Mouse (Mus musculus) cerebellum, postnatal 10 days (tissue): ENCODE results near the gene Gm20388.
A peak's percentile ranks its signal among the peaks of the same experiment; 100 is the strongest.

Experiments used
- DNase-seq, 2 experiments: peaks; one replicate each; pipeline ENCODE4 v3.0.0; 2021; ENCODE audit warnings: mixed read lengths in 2 of 2

Gm20388 gene

DNA sequence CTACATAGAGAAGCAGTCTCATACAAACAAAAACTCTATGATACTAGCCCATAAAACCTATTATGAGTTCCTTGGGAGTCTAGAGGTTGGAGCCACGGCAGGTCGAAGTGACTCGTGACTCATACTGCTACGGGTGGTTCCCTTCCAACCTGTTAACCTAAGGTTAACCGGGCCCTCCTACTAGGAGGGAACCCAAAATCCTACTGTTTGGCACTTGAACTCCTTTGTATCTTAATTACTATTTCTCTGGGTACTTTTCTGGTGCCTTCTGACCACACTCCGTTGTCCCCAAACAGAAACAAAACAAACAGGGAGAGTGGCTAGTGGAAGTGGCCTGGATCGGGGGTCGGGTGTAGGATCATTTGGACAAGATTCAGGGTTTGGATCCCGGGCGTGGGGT is 3301.2 kb downstream of the Gm20388 start:
- no peak for DNase-seq

GRCm38 (mm10) chr8:123212321-123213117 is 3301.9 kb downstream of the Gm20388 start, which contains the start of the genes Chmp1a and Spata33:
Gene Chmp1a, minus strand, starts transcription at chr8:123212763.
Gene Spata33, plus strand, starts transcription at chr8:123212832.
- DNase-seq: peak; percentile 96

DNA sequence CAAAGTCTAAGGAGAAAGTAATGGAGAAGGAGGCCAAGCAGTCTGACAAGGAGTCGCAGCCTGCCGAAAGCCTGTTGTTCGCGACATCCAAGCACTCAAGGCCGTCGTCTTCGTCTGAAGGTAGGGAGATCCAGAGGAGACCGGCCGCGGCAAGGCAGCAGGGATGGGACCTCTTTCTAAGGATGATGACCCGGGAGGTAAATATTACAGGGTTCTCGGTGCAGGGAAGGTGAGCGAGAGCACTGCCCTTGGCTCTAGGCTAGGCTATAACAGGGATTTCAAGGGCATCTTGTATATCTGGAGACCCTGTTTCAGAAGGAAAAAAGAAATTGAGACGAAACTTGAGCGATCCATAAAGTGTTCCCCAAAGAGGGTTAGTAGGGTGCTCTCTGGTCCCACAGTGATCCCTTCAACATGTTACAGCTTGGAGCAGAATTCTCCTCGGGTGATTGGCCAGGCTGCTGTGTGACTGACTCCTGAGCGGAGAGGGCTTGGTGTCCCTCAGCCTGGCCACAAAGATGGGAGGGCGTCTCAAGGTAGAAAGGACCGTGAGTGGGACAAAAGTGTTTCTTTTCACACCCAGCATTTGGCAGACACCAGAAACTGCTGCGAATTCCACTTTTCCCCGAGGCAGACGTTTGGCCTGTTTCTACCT is 3302.6 kb downstream of the Gm20388 start:
- no peak for DNase-seq

GRCm38 (mm10) chr8:123215430-123215829 is 3304.8 kb downstream of the Gm20388 start:
- no peak for DNase-seq

- DNase-seq: no peak
These were observed 3310.3 kb downstream of the Gm20388 start for GRCm38 (mm10) chr8:123220917-123221316.

- peak; percentile 96 for DNase-seq
These were observed 3313.9 kb downstream of the Gm20388 start, which contains the start of gene Cdk10 for GRCm38 (mm10) chr8:123224278-123225266. Gene Cdk10, plus strand, starts transcription at chr8:123224842.

DNA sequence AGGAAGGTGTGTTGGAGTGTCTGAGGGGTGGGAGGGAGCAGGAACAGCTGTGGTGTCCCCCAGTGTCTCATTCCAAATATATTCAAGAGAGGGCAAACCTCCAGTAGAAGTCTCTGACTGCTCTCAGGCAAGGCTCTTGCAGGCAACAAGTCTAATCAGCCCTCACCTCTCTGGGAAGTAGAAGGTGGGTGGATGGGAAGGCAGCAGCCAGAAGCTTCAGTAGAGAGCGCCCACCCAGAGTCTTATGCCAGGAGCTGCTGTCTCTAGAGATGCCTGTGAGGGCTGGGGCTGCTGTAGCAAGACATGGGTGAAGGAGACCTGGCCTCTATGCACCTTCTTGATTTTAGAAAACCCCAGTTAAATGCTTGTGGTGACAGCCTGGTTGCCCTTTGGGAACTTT is 3317.8 kb downstream of the Gm20388 start:
- DNase-seq: no peak

DNA sequence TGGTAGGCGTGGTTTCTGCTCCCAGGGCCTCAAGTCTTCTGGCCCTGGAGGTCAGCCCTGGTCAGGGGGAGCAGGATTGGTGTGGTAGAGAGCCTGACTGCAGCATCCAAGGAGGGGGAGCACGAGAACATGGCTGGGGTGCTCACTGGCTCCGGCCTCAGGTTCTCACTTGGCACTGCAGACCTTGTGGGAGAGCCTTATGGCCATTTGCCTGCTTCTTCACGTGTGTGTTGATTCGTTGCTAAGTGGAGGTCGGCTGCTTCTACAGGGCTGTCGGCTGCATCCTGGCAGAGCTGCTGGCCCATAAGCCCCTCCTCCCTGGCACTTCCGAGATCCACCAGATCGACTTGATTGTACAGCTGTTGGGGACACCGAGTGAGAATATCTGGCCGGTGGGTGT is 3319.7 kb downstream of the Gm20388 start:
- peak; percentile 60 to 61 for DNase-seq

DNA sequence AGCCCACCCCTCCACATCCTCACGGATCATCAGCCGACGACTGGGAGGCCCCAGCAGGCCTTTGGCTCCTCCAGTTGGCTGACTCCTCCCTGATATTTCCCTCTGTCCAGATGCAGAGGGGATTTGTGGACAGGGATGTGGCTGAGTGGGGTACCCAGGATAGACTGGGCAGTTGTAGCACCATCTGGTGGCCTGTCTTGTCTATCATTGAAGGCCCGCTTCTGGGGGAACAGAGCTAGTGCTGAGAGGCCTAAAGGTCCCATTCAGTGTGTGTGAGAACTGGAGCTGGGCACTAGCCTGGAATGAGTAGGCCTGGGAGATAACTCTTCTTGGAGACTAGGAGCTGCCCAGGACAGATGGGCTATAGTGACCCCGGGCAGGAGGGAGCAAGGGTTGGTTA is 3321.1 kb downstream of the Gm20388 start:
- DNase-seq: peak; percentile 49 to 55

GRCm38 (mm10) chr8:123232553-123232952 is 3321.9 kb downstream of the Gm20388 start:
- DNase-seq: no peak

GRCm38 (mm10) chr8:123233300-123233699 is 3322.7 kb downstream of the Gm20388 start:
- DNase-seq: peak; percentile 54 to 65

DNA sequence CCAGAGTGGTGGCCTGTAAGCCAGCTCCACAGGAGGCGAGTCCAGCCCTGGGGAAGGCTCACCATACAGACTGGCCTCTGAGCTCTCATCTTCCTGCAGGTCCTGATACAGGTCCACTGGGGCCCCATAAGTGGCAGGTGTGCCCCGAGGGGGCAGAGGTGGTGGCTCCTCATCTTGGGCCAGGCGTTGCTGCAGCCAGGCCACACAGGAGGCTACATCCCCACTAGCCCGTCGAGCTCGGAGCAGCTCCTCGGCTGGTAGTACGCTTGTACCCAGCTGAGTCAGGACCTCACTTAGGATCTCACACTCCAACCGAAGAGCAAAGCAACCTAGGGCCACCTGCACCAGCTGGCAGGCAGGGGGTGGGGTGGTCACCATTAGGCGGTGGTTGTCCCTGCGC is 3323.1 kb downstream of the Gm20388 start:
- DNase-seq: peak in 1 of 2 experiments; percentile 39

GRCm38 (mm10) chr8:123234918-123235519 is 3324.4 kb downstream of the Gm20388 start:
- peak; percentile 75 to 78 for DNase-seq

GRCm38 (mm10) chr8:123235520-123236497 is 3325.2 kb downstream of the Gm20388 start, which contains the start of gene Spata2l:
Gene Spata2l, minus strand, starts transcription at chr8:123236233.
- peak; percentile 88 to 90 for DNase-seq

DNA sequence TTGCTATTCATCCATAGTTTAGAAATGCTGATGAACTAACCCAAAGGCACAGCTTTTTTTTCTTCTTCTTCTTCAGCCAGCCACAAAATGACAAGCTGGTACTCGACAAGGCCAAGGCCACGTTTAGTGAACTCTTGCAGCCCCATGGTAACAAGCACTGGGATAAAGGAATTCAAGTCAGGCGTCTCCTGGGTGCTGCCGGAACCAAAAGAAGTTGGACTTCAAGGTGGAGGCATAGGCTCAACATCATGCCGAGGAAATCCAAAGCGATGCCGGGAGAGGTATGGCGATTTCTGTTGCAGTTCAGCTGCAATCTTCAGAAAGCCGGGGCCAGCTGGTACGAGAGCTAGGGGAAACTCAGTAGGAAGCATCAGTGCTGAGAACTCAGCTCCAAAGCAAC is 3328.8 kb downstream of the Gm20388 start:
- no peak for DNase-seq

DNA sequence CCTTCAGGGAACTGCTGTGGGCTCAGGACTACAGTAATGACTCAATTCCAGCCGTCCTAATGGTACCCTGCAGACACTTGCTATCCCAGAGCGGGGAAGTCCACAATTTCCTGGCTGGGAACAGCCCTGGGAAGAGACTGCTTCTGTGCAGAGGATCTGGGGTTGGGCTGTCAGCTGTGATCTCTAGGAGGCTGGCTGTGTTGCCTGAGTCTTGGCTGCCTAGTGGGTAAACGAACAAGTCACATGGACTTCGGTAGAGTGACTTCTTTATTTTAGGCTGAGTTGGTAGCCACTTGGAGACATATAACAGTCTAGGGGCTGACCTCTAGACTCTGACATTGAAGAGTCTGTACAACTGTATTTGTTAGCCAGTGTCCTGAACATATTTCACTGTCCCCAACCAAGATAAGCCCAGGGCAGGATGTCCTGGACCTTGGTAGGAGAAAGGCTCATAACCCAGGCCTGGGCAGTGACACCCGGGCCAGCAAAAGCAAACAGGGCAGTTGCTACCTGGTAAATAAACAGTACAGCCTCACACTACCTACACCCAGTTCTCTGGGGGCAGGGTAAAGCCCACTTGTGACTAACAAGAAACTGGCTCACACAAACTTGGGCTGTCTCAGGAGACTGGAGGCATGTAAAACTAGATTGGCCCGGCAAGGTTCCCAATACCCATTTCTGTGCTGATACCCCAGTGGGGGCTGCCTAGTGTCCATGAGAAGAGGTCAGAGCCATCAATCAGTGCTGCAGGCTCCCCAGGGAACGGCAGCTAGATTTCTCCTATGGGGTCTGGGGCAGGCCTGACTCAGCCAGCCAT is 3331.7 kb downstream of the Gm20388 start:
- DNase-seq: no peak

GRCm38 (mm10) chr8:123243053-123243452 is 3332.4 kb downstream of the Gm20388 start:
- DNase-seq: no peak

- DNase-seq: no peak
These were observed 3333.7 kb downstream of the Gm20388 start for GRCm38 (mm10) chr8:123244382-123244781.

DNA sequence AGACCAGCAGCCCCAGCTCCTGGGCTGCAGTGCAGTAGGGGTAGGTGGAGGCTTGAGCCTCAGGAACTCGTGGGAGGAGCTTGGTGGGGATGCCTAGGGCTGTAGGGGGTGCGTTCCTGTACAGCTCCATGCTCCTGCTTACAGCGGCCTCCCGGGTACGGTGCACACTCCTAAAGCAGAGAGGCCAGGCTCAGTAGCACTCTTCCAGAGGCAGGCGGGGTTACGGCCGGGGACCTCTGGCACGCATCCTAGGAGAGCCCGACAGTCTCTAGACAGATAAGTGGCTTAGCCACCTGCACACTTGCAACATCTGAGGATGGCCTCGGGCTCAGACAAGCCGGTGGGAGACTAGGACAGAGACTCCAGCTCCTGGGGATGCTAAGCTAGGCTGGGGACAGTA is 3334.9 kb downstream of the Gm20388 start:
- no peak for DNase-seq

DNA sequence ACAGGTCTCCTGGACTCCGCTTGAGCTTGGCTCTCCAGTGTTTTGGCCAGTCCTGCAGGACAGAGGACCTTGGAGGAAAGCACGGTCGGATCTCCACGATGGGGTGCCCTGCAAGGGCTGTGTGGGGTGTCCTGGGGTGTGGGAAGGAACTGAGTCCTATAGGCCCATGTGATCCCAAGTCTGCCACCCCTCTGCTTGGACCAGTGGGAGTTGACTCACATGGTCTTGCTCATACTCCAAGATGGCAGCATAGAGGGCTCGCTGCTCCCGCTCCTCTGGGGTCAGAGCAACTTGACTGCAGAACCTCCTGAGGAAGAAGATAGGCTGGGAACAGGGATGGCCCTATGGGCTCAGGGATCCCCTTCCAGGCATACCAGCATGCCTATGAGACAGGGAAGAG is 3337.1 kb downstream of the Gm20388 start:
- no peak for DNase-seq
